Mouse (Mus musculus) forebrain, embryonic 11.5 days (tissue): Measurements from ENCODE around the gene Mfsd4a. TPM values are rescaled to one million over a fixed set of nuclear protein-coding genes. Genes with fewer than 3 reads are reported as not detected.

Experiments
- ATAC-seq: fragments of 200-750 bp; cut with Nextera tagmentation; replicated peaks from 2 replicates; pipeline ENCODE4 v1.8.0; 2017; ENCODE audit warnings: moderate TSS enrichment; ENCODE audit not compliant: low FRiP score
- DNase-seq: peaks from one replicate; pipeline ENCODE4 v3.0.0-alpha.2; 2017; ENCODE audit warnings: low spot score
- H3K27ac ChIP-seq: fragments of 300-500 bp; sonication (generic); 2 replicates; pipeline ENCODE4 v1.5.1; 2014; ENCODE audit warnings: low read depth, low read length
- H3K27me3 ChIP-seq: fragments of 300-500 bp; sonication (generic); 2 replicates; pipeline ENCODE4 v1.6.1; 2014; ENCODE audit warnings: mild to moderate bottlenecking, low read length, mixed read lengths; ENCODE audit not compliant: control insufficient read depth, insufficient read depth
- H3K36me3 ChIP-seq: fragments of 300-500 bp; sonication (generic); 2 replicates; pipeline ENCODE4 v1.6.1; 2014; ENCODE audit warnings: mild to moderate bottlenecking, low read length, moderate library complexity, mixed read lengths; ENCODE audit not compliant: control insufficient read depth, insufficient read depth
- H3K4me1 ChIP-seq: fragments of 300-500 bp; sonication (generic); replicated peaks from 2 replicates; pipeline ENCODE4 v1.6.1; 2014; ENCODE audit warnings: low read length, mixed read lengths; ENCODE audit not compliant: control insufficient read depth, insufficient read depth
- H3K4me2 ChIP-seq: fragments of 300-500 bp; sonication (generic); 2 replicates; pipeline ENCODE4 v1.6.1; 2014; ENCODE audit warnings: low read depth, mild to moderate bottlenecking, low read length, moderate library complexity, mixed read lengths; ENCODE audit not compliant: severe bottlenecking
- H3K4me3 ChIP-seq: fragments of 300-500 bp; sonication (generic); 2 replicates; pipeline ENCODE4 v1.5.1; 2014; ENCODE audit warnings: low read depth, low read length
- H3K9ac ChIP-seq: fragments of 300-500 bp; sonication (generic); 2 replicates; pipeline ENCODE4 v1.6.1; 2014; ENCODE audit warnings: low read length
- H3K9me3 ChIP-seq: fragments of 300-500 bp; sonication (generic); 2 replicates; pipeline ENCODE4 v1.6.1; 2016; ENCODE audit warnings: low read length, mixed read lengths; ENCODE audit not compliant: control insufficient read depth
- WGBS: fragments of 180-500 bp; shearing (Covaris S2); extraction: QIAGEN DNeasy Blood & Tissue Kit; methylation state at CpG from one replicate; pipeline ENCODE4 v1.1.7; 2014; 5-methylcytosine and 5-hydroxymethylcytosine counted together
- polyA plus RNA-seq: library from polyadenylated mRNA; unstranded; fragments of >200 nt; fragmentation: Nextera tagmentation; extraction: Ambion mirVana; gene quantifications from 2 replicates; pipeline ENCODE4 v1.2.1, GENCODE M21; 2014

Gene Mfsd4a
- polyA plus RNA-seq = 10.5 and 13.6 TPM in 2 replicates

DNA sequence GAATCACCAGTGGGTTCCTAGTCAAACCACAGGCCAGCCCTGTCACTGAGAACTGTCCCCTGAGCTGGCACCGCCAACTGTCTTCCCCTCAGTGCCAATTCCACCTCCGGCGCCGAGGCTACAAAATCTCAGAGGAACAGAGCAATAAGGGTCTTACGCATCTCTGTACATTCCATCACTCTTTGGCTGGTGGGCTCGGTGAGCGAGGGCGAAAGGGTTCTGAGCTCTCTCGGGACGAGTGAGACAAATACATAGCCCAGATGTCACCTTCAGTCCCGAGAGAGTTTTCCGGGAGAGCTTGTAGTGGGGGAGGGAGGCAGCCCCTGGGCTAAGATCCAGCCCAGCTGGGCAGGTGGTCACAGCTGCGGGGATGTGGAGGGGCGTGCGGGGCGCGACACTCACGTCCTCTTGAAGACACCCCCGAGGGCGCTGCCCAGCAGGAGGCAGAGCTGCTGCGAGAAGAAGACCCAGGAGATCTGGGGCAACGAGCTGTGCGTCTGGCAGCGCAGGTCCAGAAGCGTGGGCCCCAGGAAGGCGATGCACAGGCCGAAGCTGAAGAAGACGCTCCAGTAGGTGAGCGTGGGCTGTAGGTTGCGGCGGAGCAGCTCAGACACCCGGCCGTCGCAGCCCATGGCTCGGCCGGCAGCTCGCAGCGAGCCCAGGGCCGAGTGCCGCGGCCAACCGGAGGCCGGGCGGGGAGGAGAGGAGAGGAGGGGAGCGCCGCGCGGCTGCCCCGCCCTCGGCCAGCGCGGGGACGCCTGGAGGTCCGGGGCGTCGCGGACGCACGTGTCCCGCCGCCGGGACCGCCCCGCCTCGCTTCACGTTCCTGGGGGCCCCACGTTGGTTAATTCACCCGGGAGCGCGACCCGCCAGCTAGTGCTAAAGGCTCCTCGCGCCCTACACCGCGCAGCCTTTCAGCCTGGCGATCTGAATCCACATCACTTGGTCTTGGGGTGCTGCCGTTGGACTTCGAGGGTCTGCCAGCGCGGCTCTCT is at the start of gene Mfsd4a:
Gene Mfsd4a, minus strand, starts transcription at position 802 of the 995 bp plus-strand sequence.
- no peak within 1 kb of the TSS for H3K27ac ChIP-seq
- WGBS = 4% methylated on average over 67 of the region's 80 CpGs
- H3K27me3 ChIP-seq = peaks cover 22% of the 10 kb centered on the region

DNA sequence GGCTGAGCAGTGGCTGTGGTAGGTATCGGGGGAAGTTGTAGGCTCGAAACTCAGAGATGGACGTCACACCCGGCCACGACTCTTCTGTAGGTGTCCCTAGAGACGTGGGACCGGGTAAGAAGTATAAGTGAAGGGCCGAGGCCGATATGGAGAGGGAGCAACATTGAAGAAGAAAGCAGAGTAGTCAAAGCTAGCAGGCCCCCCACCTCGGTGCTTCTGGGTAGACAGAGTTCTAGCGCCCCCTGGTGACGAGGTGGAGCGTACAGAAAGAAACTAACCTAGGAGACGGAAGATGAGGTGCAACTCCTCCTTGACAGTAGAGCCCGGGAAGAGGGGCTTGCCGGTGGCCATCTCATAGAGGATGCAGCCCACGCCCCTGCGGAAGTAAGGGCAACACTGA is 48.7 kb upstream of the Mfsd4a start:
- Histone ChIP-seq H3K27ac (no peak overlapping the region), H3K4me3 (no peak overlapping the region), H3K27me3 (no peaks in the 10 kb centered on the region), H3K9me3 (no peaks in the 10 kb centered on the region), H3K4me2 (no peak overlapping the region), H3K36me3 (no peaks in the 10 kb centered on the region), H3K9ac (no peak overlapping the region), H3K4me1 (no peaks in the 10 kb centered on the region)
- WGBS = 18% methylated on average over 18 of the region's 18 CpGs
- DNase-seq (peak; percentile 87), ATAC-seq (no peak)

More for the DNA sequence above, at the start of gene Mfsd4a:
- peaks cover 6% of the 10 kb centered on the region; the same call in 1 of the 2 replicates for H3K4me1 ChIP-seq
- H3K9me3 ChIP-seq = no peaks in the 10 kb centered on the region
- peak within 1 kb of the TSS; percentile 89 for H3K4me2 ChIP-seq
- DNase-seq = peak; percentile 72
- H3K9ac ChIP-seq = peak within 1 kb of the TSS; percentile 45
- H3K4me3 ChIP-seq = peak within 1 kb of the TSS; percentile 42
- no peaks in the 10 kb centered on the region for H3K36me3 ChIP-seq
- peak; percentile 64 for ATAC-seq

DNA sequence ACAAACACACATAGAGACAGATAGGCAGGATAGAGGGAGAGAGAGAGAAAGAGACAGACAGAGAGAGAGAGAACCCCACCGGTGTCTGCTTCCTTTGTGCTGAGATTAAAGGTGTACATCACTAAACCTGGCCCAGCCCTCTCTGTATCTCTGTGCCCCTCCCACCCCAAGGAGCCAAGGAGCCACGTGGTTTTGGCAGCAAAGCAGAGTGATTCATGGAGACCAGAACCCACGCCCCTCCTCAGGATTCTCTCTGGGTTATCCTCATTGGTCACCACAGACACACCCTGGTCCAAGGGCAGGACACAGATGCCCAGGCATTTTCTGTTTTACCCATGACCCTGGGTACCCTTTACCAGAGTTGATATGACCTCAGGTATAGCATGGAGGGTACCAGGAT is 45.2 kb upstream of the Mfsd4a start:
- no peak overlapping the region for H3K4me3 ChIP-seq
- ATAC-seq (no peak), DNase-seq (no peak)
- H3K9me3 ChIP-seq = no peaks in the 10 kb centered on the region
- no peaks in the 10 kb centered on the region for H3K27me3 ChIP-seq
- no peaks in the 10 kb centered on the region for H3K4me1 ChIP-seq
- no peaks in the 10 kb centered on the region for H3K36me3 ChIP-seq
- no peak overlapping the region for H3K4me2 ChIP-seq
- H3K9ac ChIP-seq = no peak overlapping the region
- H3K27ac ChIP-seq = no peak overlapping the region
- 60% methylated on average over 3 of the region's 3 CpGs for WGBS

DNA sequence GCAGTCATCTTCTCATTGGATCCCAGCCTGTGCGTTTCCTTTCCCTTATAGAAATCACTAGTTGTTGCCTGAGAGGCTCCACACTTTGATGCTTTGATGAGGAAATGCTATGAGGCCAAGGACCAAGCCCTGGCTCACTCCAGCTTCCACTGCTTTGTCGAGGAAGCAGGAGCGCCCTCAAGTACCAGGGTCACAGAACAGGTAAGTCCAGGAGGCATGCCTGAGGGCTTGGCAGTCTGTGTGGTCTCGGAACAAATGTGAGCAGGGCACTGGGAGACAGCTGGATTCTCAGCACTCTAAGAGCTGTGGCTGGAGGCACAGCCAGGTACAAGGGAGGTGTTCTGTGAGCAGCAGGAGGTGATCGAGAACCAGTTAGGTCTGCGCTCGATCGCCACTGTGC is 44.6 kb upstream of the Mfsd4a start:
- DNase-seq (no peak), ATAC-seq (no peak)
- H3K36me3 ChIP-seq = no peaks in the 10 kb centered on the region
- H3K4me1 ChIP-seq = no peaks in the 10 kb centered on the region
- 85% methylated on average over 8 of the region's 8 CpGs for WGBS
- no peaks in the 10 kb centered on the region for H3K9me3 ChIP-seq
- no peak overlapping the region for H3K27ac ChIP-seq
- no peak overlapping the region for H3K9ac ChIP-seq
- H3K4me2 ChIP-seq = no peak overlapping the region
- H3K27me3 ChIP-seq = no peaks in the 10 kb centered on the region
- no peak overlapping the region for H3K4me3 ChIP-seq

- no peaks in the 10 kb centered on the region for H3K27me3 ChIP-seq
- H3K4me2 ChIP-seq = no peak overlapping the region
- no peak for ATAC-seq
- no peak overlapping the region for H3K9ac ChIP-seq
- H3K4me3 ChIP-seq = no peak overlapping the region
- 73% methylated on average over 1 of the region's 1 CpGs for WGBS
- DNase-seq = no peak
- H3K4me1 ChIP-seq = no peaks in the 10 kb centered on the region
- H3K36me3 ChIP-seq = no peaks in the 10 kb centered on the region
- no peak overlapping the region for H3K27ac ChIP-seq
- no peaks in the 10 kb centered on the region for H3K9me3 ChIP-seq
These were observed 43.5 kb upstream of the Mfsd4a start for GRCm38 (mm10) chr1:132111411-132111810.

- WGBS = 68% methylated on average over 2 of the region's 2 CpGs
- no peaks in the 10 kb centered on the region for H3K4me1 ChIP-seq
- no peaks in the 10 kb centered on the region for H3K9me3 ChIP-seq
- ATAC-seq = no peak
- H3K27ac ChIP-seq = no peak overlapping the region
- H3K27me3 ChIP-seq = no peaks in the 10 kb centered on the region
- no peak overlapping the region for H3K4me2 ChIP-seq
- H3K4me3 ChIP-seq = no peak overlapping the region
- no peaks in the 10 kb centered on the region for H3K36me3 ChIP-seq
- DNase-seq = no peak
- no peak overlapping the region for H3K9ac ChIP-seq
These were observed 41.5 kb upstream of the Mfsd4a start for GRCm38 (mm10) chr1:132109368-132109767.

GRCm38 (mm10) chr1:132104353-132104752 is 36.5 kb upstream of the Mfsd4a start:
- no peaks in the 10 kb centered on the region for H3K36me3 ChIP-seq
- no peak for ATAC-seq
- 61% methylated on average over 14 of the region's 14 CpGs for WGBS
- no peak overlapping the region for H3K4me2 ChIP-seq
- H3K4me3 ChIP-seq = no peak overlapping the region
- no peaks in the 10 kb centered on the region for H3K27me3 ChIP-seq
- H3K9ac ChIP-seq = no peak overlapping the region
- no peak overlapping the region for H3K27ac ChIP-seq
- no peaks in the 10 kb centered on the region for H3K9me3 ChIP-seq
- no peaks in the 10 kb centered on the region for H3K4me1 ChIP-seq
- DNase-seq = no peak

DNA sequence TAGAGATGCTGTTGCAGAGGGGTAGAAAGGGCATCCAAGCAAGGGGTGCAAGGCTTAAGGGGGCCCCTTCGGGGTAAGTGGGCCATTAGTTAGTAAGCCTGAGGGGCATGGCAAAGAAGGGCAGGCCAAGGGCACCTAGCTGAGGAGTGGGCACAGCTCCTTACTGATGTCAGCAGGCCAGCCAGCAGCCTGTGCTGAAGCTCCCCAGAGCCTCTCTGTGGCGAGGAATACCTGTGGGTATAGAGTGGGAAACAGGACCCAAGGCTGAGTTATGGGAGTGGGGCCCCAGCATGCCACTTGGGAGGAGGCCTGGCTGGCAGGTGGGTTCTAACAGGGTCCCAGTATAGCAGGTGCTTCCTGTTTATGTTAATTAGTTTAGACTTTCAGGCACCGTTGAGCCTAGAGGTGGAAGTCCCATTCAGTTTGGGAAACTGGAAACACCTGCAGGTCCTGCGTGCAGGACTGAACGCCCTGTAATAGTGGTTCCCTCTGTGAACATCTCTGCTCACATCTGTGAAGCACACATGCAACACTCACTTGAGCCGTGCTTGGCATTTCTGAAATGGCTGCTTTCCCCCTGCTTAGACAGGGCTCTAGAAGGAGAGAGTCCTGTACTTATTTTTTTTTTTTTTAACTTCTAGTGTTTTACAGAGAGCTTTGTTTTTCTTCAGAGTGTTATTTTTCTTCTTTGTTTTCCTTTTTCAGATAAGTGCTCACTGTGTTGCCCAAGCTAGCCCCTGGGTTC is 34.3 kb upstream of the Mfsd4a start:
- H3K4me3 ChIP-seq = no peak overlapping the region
- ATAC-seq (no peak), DNase-seq (no peak)
- no peaks in the 10 kb centered on the region for H3K9me3 ChIP-seq
- no peaks in the 10 kb centered on the region for H3K4me1 ChIP-seq
- H3K4me2 ChIP-seq = no peak overlapping the region
- no peaks in the 10 kb centered on the region for H3K36me3 ChIP-seq
- WGBS = 82% methylated on average over 6 of the region's 6 CpGs
- H3K9ac ChIP-seq = no peak overlapping the region
- H3K27ac ChIP-seq = no peak overlapping the region
- H3K27me3 ChIP-seq = no peaks in the 10 kb centered on the region
